Comparison of ENCODE assay signal across 11 mouse cellular contexts in the genomic region with DNA sequence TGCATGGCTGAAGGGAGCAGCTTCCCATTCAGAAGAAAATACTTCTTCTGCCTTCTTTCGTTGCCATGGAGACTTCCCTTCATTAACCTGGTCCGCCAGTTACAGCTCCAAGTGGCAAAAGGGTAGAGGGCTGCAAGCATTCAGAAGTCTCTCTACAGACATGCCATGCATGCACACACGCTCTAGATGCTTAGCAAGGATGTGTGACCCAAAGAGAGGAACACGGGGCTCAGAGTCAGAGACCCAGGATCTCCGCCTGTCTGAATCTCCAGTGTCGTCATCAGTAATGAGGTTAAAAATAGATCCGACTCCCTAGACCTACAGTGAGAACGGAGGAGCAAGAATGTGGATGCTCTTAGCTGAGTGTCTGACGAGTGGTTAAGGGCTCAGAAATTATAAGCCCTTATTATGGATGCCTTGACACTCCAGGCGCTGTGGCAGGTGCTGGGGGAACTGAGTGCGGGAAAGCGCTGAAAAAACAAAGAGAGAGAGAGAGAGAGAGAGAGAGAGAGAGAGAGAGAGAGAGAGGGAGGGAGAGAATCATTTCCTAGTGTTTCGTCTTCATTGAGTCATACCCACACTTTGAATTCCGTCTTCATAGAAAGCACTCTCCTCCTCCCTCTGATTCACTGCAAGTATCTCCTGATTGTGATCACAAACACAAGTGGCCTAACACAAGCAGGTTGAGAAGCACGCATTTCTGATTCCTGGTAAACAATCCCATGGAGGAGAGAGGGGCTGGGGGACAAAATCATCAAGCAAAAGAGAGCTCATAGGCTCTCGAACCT. TPM values are rescaled to one million over a fixed set of nuclear protein-coding genes. Genes with fewer than 3 reads are reported as not detected.
DNase-seq lines count a peak whose midpoint lies in the region; ATAC-seq and TF ChIP-seq lines count a peak whose summit lies in the region.
"Had no signal": no experiment of that assay in that cellular context is flagged by ENCODE, and none has a peak within 500 bp of the region (broad histone marks: within the 10 kb centered on the region; RNA-seq: fewer than 3 reads in every experiment).

No protein-coding gene starts in this region.

- H3K9me3 ChIP-seq in heart, embryonic 11.5 days (replicated peaks; ENCODE audit: control insufficient read depth, low read length): no peaks in the 10 kb centered on the region
- no peaks in the 10 kb centered on the region for H3K9me3 ChIP-seq in forebrain, postnatal 0 days (ENCODE audit: low read length)
- H3K9me3 ChIP-seq in midbrain, embryonic 16.5 days (replicated peaks; ENCODE audit: control insufficient read depth, low read length, poor library complexity, severe bottlenecking): no peaks in the 10 kb centered on the region
- H3K9me3 ChIP-seq: liver, embryonic 13.5 days had no signal

- WGBS in heart, embryonic 11.5 days (ENCODE audit: insufficient replicate concordance): 31% methylated on average over 16 of the region's 16 CpGs
- WGBS in forebrain, postnatal 0 days: 16% methylated on average over 16 of the region's 16 CpGs
- 14% methylated on average over 16 of the region's 16 CpGs for WGBS in midbrain, embryonic 16.5 days

- no peak overlapping the region for H3K4me3 ChIP-seq in heart, embryonic 11.5 days (ENCODE audit: low read depth, low read length)
- 0 out of 2 replicates have a peak overlapping the region, but pooled peaks have one; percentile 13 for H3K4me3 ChIP-seq in forebrain, postnatal 0 days (ENCODE audit: low read depth, low read length)
- H3K4me3 ChIP-seq in midbrain, embryonic 16.5 days (ENCODE audit: low read depth, low read length): 0 out of 2 replicates have a peak overlapping the region, but pooled peaks have one; percentile 4
- H3K4me3 ChIP-seq: liver, embryonic 13.5 days had no signal

- H3K4me1 ChIP-seq in heart, embryonic 11.5 days (ENCODE audit: control insufficient read depth, insufficient read depth, low read length): peaks cover 40% of the 10 kb centered on the region
- peaks cover 19% of the 10 kb centered on the region for H3K4me1 ChIP-seq in forebrain, postnatal 0 days (ENCODE audit: insufficient read depth)
- H3K4me1 ChIP-seq in midbrain, embryonic 16.5 days (ENCODE audit: control insufficient read depth, insufficient read depth, low read length): peaks cover 42% of the 10 kb centered on the region

- no peak for TF ChIP-seq CTCF in forebrain, postnatal 0 days (IDR thresholded peaks at IDR 0.05; ENCODE audit: low read depth)

- no peak for DNase-seq in heart, postnatal 36 days
- peak; percentile 11 for DNase-seq in NIH3T3 (ENCODE audit: low read depth)
- DNase-seq in forebrain, postnatal 0 days: peak; percentile 76
- DNase-seq in kidney, adult 11 months: no peak
- DNase-seq in urinary bladder, postnatal 25 days (ENCODE audit: low spot score): no peak
- DNase-seq: layer of hippocampus, postnatal 36 days; liver, embryonic 13.5 days had no signal

- H3K4me2 ChIP-seq in heart, embryonic 11.5 days: peak overlapping the region; percentile 50
- peak overlapping the region; percentile 42 for H3K4me2 ChIP-seq in forebrain, postnatal 0 days (ENCODE audit: low read depth)
- peak overlapping the region; percentile 49 for H3K4me2 ChIP-seq in midbrain, embryonic 16.5 days (ENCODE audit: low read length)
- H3K4me2 ChIP-seq: liver, embryonic 13.5 days had no signal

- 0 out of 2 replicates have a peak, but pooled peaks cover 8% of the 10 kb centered on the region for H3K27me3 ChIP-seq in heart, embryonic 11.5 days (ENCODE audit: control insufficient read depth, insufficient read depth, low read length)
- H3K27me3 ChIP-seq in forebrain, postnatal 0 days (ENCODE audit: insufficient read depth, low read length): no peaks in the 10 kb centered on the region
- no peaks in the 10 kb centered on the region for H3K27me3 ChIP-seq in midbrain, embryonic 16.5 days (ENCODE audit: control insufficient read depth, insufficient read depth, low read depth, low read length)

- no peak for ATAC-seq in heart, embryonic 11.5 days (replicated peaks; ENCODE audit: insufficient number of reproducible peaks, low FRiP score, low TSS enrichment)
- ATAC-seq in forebrain, postnatal 0 days: peak; percentile 53
- ATAC-seq in midbrain, embryonic 16.5 days: peak; percentile 52
- no peak for ATAC-seq in CD4-positive, CD25-positive, alpha-beta regulatory T cell, adult 4 months
- ATAC-seq: intestine, embryonic 16.5 days had no signal

- no peak overlapping the region; the same call in 1 of the 2 replicates for H3K9ac ChIP-seq in heart, embryonic 11.5 days (ENCODE audit: low read depth, low read length)
- H3K9ac ChIP-seq in forebrain, postnatal 0 days: peak overlapping the region; percentile 44
- H3K9ac ChIP-seq in midbrain, embryonic 16.5 days (ENCODE audit: low read depth, low read length): peak overlapping the region; percentile 40
- H3K9ac ChIP-seq: liver, embryonic 13.5 days had no signal

- intact Hi-C loops in heart, postnatal 36 days (cut with DNase I): loop anchor here (5.0 kb wide), 1 partner anchor 702 kb away; no protein-coding TSS in a partner anchor

- H3K36me3 ChIP-seq in heart, embryonic 11.5 days (ENCODE audit: control insufficient read depth, insufficient read depth, low read length): no peaks in the 10 kb centered on the region
- H3K36me3 ChIP-seq in forebrain, postnatal 0 days (ENCODE audit: insufficient read depth): no peaks in the 10 kb centered on the region
- no peaks in the 10 kb centered on the region for H3K36me3 ChIP-seq in midbrain, embryonic 16.5 days (ENCODE audit: control insufficient read depth, insufficient read depth, low read length)

- H3K27ac ChIP-seq in heart, embryonic 11.5 days (ENCODE audit: low read depth, low read length): no peak overlapping the region
- H3K27ac ChIP-seq in forebrain, postnatal 0 days (ENCODE audit: low read depth, low read length): peak overlapping the region; percentile 74
- peak overlapping the region; percentile 74 for H3K27ac ChIP-seq in midbrain, embryonic 16.5 days (ENCODE audit: low read length)
- H3K27ac ChIP-seq: liver, embryonic 13.5 days had no signal

RNA-seq across cellular contexts. Expression of gene Pimreg, which starts 2.0 kb away (rescaled TPM):
- 98.2 and 99.0 TPM in 2 replicates for polyA plus RNA-seq in heart, embryonic 11.5 days (2014; fragmentation: Nextera tagmentation; extraction: Ambion mirVana)
- 1 to 10 TPM; 1.1 to 1.4 TPM for total RNA-seq in heart, postnatal 36 days (2021)
- total RNA-seq in forebrain, postnatal 0 days (2014; rRNA removed): 13.2 and 14.9 TPM in 2 replicates
- polyA plus RNA-seq in forebrain, postnatal 0 days (2015; fragmentation: Nextera tagmentation; extraction: Ambion mirVana): 20.6 and 22.0 TPM in 2 replicates
- 19.4 and 24.5 TPM in 2 replicates for polyA plus RNA-seq in midbrain, embryonic 16.5 days (2015; fragmentation: Nextera tagmentation; extraction: Ambion mirVana)
- polyA plus RNA-seq in CD4-positive, CD25-positive, alpha-beta regulatory T cell, adult 4 months (2017; shearing (Covaris generic)): 1 to 10 TPM; 1.8 to 5.1 TPM

RNA-seq across cellular contexts. Expression of gene Aipl1, which starts 2.5 kb away (rescaled TPM):
- polyA plus RNA-seq in heart, embryonic 11.5 days (2014; fragmentation: Nextera tagmentation; extraction: Ambion mirVana): 0.34 and 0.52 TPM in 2 replicates
- not detected for total RNA-seq in heart, postnatal 36 days (2021)
- total RNA-seq in forebrain, postnatal 0 days (2014; rRNA removed): 0.19 and 0.31 TPM in 2 replicates
- polyA plus RNA-seq in forebrain, postnatal 0 days (2015; fragmentation: Nextera tagmentation; extraction: Ambion mirVana): 0.23 and 0.33 TPM in 2 replicates
- polyA plus RNA-seq in midbrain, embryonic 16.5 days (2015; fragmentation: Nextera tagmentation; extraction: Ambion mirVana): 0.34 and 0.65 TPM in 2 replicates
- not detected for polyA plus RNA-seq in CD4-positive, CD25-positive, alpha-beta regulatory T cell, adult 4 months (2017; shearing (Covaris generic))
- total RNA-seq: layer of hippocampus, postnatal 36 days had no signal

Comparison
In these comparisons a context has a peak if more than half of its experiments do, and no peak if none do; other contexts are left out.
1. ATAC-seq: peak in forebrain, postnatal 0 days (single experiment) and midbrain, embryonic 16.5 days (single experiment); none in heart, embryonic 11.5 days (single experiment) and CD4-positive, CD25-positive, alpha-beta regulatory T cell, adult 4 months (single experiment).
2. DNase-seq: peak in NIH3T3 (single experiment) and forebrain, postnatal 0 days (single experiment); none in heart, postnatal 36 days (0 of 2), kidney, adult 11 months (single experiment) and urinary bladder, postnatal 25 days (single experiment).
3. Peak in every context shown above with its lines, with median percentiles within 50 percentile points of each other: H3K4me2 ChIP-seq.